Mouse (Mus musculus) myocyte (in vitro differentiated cells): ENCODE data around the gene Paf1.

Source experiments
- CEBPB ChIP-seq: IDR thresholded peaks from 2 replicates; pipeline ENCODE4 v1.6.1; 2011; ENCODE audit warnings: mild to moderate bottlenecking, moderate library complexity; ENCODE audit not compliant: poor library complexity, insufficient read depth, severe bottlenecking
- E2F4 ChIP-seq: IDR thresholded peaks from one replicate; pipeline ENCODE4 v1.6.1; 2011; ENCODE audit warnings: mild to moderate bottlenecking, control low read depth, moderate library complexity; ENCODE audit not compliant: insufficient read depth
- MAX ChIP-seq: IDR thresholded peaks from one replicate; pipeline ENCODE4 v1.6.1; 2011; ENCODE audit warnings: low read depth, mild to moderate bottlenecking, control low read depth
- MYOD1 ChIP-seq, 3 experiments: IDR thresholded peaks; one replicate each; pipeline ENCODE4 v1.6.1; 2011; ENCODE audit warnings: control low read depth in 2 of 3, low read depth in 2 of 3, mild to moderate bottlenecking in 2 of 3, moderate library complexity in 1 of 3; ENCODE audit not compliant: insufficient read length in 2 of 3, control insufficient read depth in 1 of 3
- MYOG ChIP-seq, 3 experiments: IDR thresholded peaks; one replicate each; pipeline ENCODE4 v1.6.1; 2011; ENCODE audit warnings: control low read depth in 2 of 3, low read depth in 2 of 3, mild to moderate bottlenecking in 2 of 3; ENCODE audit not compliant: insufficient read length in 2 of 3, control insufficient read depth in 1 of 3, insufficient read depth in 1 of 3
- POLR2A ChIP-seq: IDR thresholded peaks from one replicate; pipeline ENCODE4 v1.6.1; 2011; ENCODE audit warnings: low read depth, mild to moderate bottlenecking, control low read depth, moderate library complexity; ENCODE audit not compliant: insufficient read length
- POLR2AphosphoS2 ChIP-seq: IDR thresholded peaks from one replicate; pipeline ENCODE4 v1.6.1; 2011; ENCODE audit warnings: low read depth, control low read depth; ENCODE audit not compliant: insufficient read length
- REST ChIP-seq: IDR thresholded peaks from one replicate; pipeline ENCODE4 v1.6.1; 2011; ENCODE audit warnings: mild to moderate bottlenecking, control low read depth, moderate library complexity; ENCODE audit not compliant: insufficient read depth, insufficient read length
- SRF ChIP-seq: IDR thresholded peaks from one replicate; pipeline ENCODE4 v1.6.1; 2011; ENCODE audit warnings: low read depth; ENCODE audit not compliant: control insufficient read depth, insufficient read length
- TCF3 ChIP-seq: IDR thresholded peaks from one replicate; pipeline ENCODE4 v1.6.1; 2011; ENCODE audit warnings: low read depth, control low read depth; ENCODE audit not compliant: insufficient read length
- USF1 ChIP-seq: IDR thresholded peaks from one replicate; pipeline ENCODE4 v1.6.1; 2011; ENCODE audit warnings: low read depth, mild to moderate bottlenecking, control low read depth, moderate library complexity

DNA sequence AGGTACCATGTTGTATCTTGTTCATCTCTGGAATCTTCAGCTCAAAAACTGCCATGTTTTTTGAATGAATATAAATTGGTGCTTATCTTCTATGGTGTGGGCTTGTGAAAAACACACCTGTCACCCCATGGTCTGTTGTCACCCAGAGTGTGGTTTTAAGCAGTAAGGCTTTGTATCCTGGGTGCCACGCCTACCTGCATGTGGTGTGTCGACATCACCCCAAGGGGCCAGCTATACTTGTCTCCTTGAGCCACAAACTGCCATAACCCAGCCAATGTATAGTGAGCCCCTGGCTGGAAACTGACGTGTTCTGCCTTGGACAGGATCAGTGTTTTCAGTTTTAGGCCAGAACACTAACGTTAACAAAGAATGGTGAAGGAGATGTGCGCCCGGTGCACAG, 8.6 kb upstream of the Paf1 start:
- TF ChIP-seq REST (no peak), POLR2A (no peak), E2F4 (no peak), MYOD1 (IDR thresholded peaks at IDR 0.05; ENCODE audit: control insufficient read depth in 1 of 3, insufficient read length in 2 of 3, low read depth in 2 of 3) (peak in 1 of 3 experiments; percentile 49), MAX (no peak), MYOG (IDR thresholded peaks at IDR 0.05; ENCODE audit: control insufficient read depth in 1 of 3, insufficient read depth in 1 of 3, insufficient read length in 2 of 3, low read depth in 2 of 3) (peak in 1 of 3 experiments; percentile 46), USF1 (no peak), POLR2AphosphoS2 (no peak), CEBPB (no peak), TCF3 (no peak), SRF (no peak)
